Mouse (Mus musculus) erythroblast, embryonic 14.5 days (primary cell): ENCODE measurements around the gene 1700122O11Rik.

Experiments
- GATA1 ChIP-seq: IDR thresholded peaks from 2 replicates; pipeline ENCODE4 v1.6.1; 2012; ENCODE audit warnings: low read length, inconsistent platforms, mixed read lengths
- TAL1 ChIP-seq: IDR thresholded peaks from 3 replicates; pipeline ENCODE4 v1.6.1; 2012; ENCODE audit warnings: low read length, inconsistent platforms, mixed read lengths

DNA sequence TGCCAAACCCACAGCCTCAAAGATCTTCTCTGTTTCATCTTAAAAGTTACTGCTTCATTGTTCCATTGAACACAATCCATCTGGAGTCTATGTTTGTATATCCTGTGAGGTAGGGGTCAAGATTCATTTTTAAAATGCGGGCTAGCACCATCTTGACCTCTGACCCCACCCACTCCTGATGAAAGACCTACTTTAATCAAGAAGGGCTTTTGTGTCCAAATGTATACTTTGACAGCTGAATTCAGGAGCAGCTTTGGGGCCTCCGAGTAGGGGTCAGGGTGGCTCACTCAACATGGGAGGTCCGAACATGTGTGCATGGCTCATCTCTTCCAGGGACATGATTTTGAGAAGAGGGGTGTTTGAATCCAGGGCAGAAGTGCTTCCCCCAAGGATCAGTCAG lies 40.3 kb downstream of the 1700122O11Rik start:
- TF ChIP-seq GATA1 (no peak), TAL1 (no peak)
